Mouse (Mus musculus) stomach, postnatal 0 days (tissue): Measurements from ENCODE around the gene Nphp4.

Source experiments
- CTCF ChIP-seq: IDR thresholded peaks from 2 replicates; pipeline ENCODE4 v1.5.1; 2016; ENCODE audit warnings: antibody characterized with exemption, low read depth, mild to moderate bottlenecking, moderate library complexity
- EP300 ChIP-seq: optimal IDR thresholded peaks from 2 replicates; pipeline ENCODE3; 2016; ENCODE audit warnings: antibody characterized with exemption

DNA sequence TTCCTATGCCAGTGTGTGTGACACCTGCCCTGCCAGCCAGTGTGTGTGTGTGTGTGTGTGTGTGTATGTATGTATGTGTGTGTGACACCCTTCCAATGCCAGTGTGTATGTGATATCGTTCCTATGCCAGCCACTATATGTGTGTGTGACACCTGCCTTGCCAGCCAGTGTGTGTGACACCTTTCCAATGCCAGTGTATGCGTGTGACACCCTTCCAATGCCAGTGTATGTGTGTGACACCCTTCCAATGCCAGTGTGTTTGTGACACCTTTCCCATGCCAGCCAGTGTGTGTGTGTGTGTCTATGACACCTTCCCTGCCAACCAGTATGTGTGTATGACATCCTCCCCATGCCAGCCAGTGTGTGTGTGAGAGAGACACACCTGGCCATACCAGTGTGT lies 132.7 kb downstream of the Nphp4 start:
- TF ChIP-seq CTCF (no peak), EP300 (no peak)
